Mouse (Mus musculus): Measurements from ENCODE around the gene 3425401B19Rik. TPM values are rescaled to one million over a fixed set of nuclear protein-coding genes. Genes with fewer than 3 reads are reported as not detected.

Gene 3425401B19Rik
- polyA plus RNA-seq, 2 experiments, result not detected

GRCm38 (mm10) chr14:32634015-32634682 lies 50.9 kb downstream of the 3425401B19Rik start:
- H3K9me3 ChIP-seq (ENCODE audit: control insufficient read depth, low read length), result no peaks in the 10 kb centered on the region
- no peaks in the 10 kb centered on the region for H3K36me3 ChIP-seq (replicated peaks; ENCODE audit: control insufficient read depth, insufficient read depth, low read depth)
- no peak for DNase-seq (ENCODE audit: low read depth in 3 of 3, low spot score in 3 of 3)
- no peaks in the 10 kb centered on the region for H3K27me3 ChIP-seq (ENCODE audit: control insufficient read depth, insufficient read depth, low read length)
- no peak overlapping the region for H3K27ac ChIP-seq
- H3K4me3 ChIP-seq (ENCODE audit: insufficient read depth in 1 of 2, low read depth in 2 of 2, low read length in 2 of 2), result no peak overlapping the region
- WGBS (ENCODE audit: insufficient replicate concordance), result 19% methylated on average over 10 of the region's 11 CpGs
- H3K4me2 ChIP-seq (ENCODE audit: low read depth), result no peak overlapping the region
- H3K9ac ChIP-seq (replicated peaks), result no peak overlapping the region
- ATAC-seq (ENCODE audit: insufficient read depth), result no peak
- TF ChIP-seq CTCF (IDR thresholded peaks at IDR 0.05; ENCODE audit: low read depth), result no peak
- TF ChIP-seq EP300 (IDR thresholded peaks at IDR 0.05; ENCODE audit: low read depth), result no peak
- H3K4me1 ChIP-seq (replicated peaks; ENCODE audit: control insufficient read depth in 2 of 2, insufficient read depth in 2 of 2, low read length in 1 of 2), result no peaks in the 10 kb centered on the region

GRCm38 (mm10) chr14:32632908-32633600 lies 52.0 kb downstream of the 3425401B19Rik start:
- H3K4me3 ChIP-seq (ENCODE audit: insufficient read depth in 1 of 2, low read depth in 2 of 2, low read length in 2 of 2), result no peak overlapping the region
- H3K9me3 ChIP-seq (ENCODE audit: control insufficient read depth, low read length), result no peaks in the 10 kb centered on the region
- TF ChIP-seq EP300 (IDR thresholded peaks at IDR 0.05; ENCODE audit: low read depth) (no peak), CTCF (IDR thresholded peaks at IDR 0.05; ENCODE audit: low read depth) (no peak)
- no peaks in the 10 kb centered on the region for H3K4me1 ChIP-seq (replicated peaks; ENCODE audit: control insufficient read depth in 2 of 2, insufficient read depth in 2 of 2, low read length in 1 of 2)
- no peak for DNase-seq (ENCODE audit: low read depth in 3 of 3, low spot score in 3 of 3)
- ATAC-seq (ENCODE audit: insufficient read depth), result no peak
- no peak overlapping the region for H3K9ac ChIP-seq (replicated peaks)
- H3K4me2 ChIP-seq (ENCODE audit: low read depth), result no peak overlapping the region
- 49% methylated on average over 6 of the region's 6 CpGs for WGBS (ENCODE audit: insufficient replicate concordance)
- H3K27ac ChIP-seq, result no peak overlapping the region
- H3K36me3 ChIP-seq (replicated peaks; ENCODE audit: control insufficient read depth, insufficient read depth, low read depth), result no peaks in the 10 kb centered on the region
- no peaks in the 10 kb centered on the region for H3K27me3 ChIP-seq (ENCODE audit: control insufficient read depth, insufficient read depth, low read length)

- H3K4me2 ChIP-seq (ENCODE audit: low read depth), result no peak overlapping the region
- no peak overlapping the region for H3K9ac ChIP-seq (replicated peaks)
- no peaks in the 10 kb centered on the region for H3K27me3 ChIP-seq (ENCODE audit: control insufficient read depth, insufficient read depth, low read length)
- no peaks in the 10 kb centered on the region for H3K4me1 ChIP-seq (replicated peaks; ENCODE audit: control insufficient read depth in 2 of 2, insufficient read depth in 2 of 2, low read length in 1 of 2)
- H3K9me3 ChIP-seq (ENCODE audit: control insufficient read depth, low read length), result no peaks in the 10 kb centered on the region
- TF ChIP-seq CTCF (IDR thresholded peaks at IDR 0.05; ENCODE audit: low read depth), result peak; percentile 35
- TF ChIP-seq EP300 (IDR thresholded peaks at IDR 0.05; ENCODE audit: low read depth), result no peak
- no peak overlapping the region for H3K27ac ChIP-seq
- ATAC-seq (ENCODE audit: insufficient read depth) (no peak), DNase-seq (ENCODE audit: low read depth in 3 of 3, low spot score in 3 of 3) (no peak)
- WGBS (ENCODE audit: insufficient replicate concordance), result 24% methylated on average over 10 of the region's 10 CpGs
- no peak overlapping the region for H3K4me3 ChIP-seq (ENCODE audit: insufficient read depth in 1 of 2, low read depth in 2 of 2, low read length in 2 of 2)
- no peaks in the 10 kb centered on the region for H3K36me3 ChIP-seq (replicated peaks; ENCODE audit: control insufficient read depth, insufficient read depth, low read depth)
These were observed 56.5 kb downstream of the 3425401B19Rik start for GRCm38 (mm10) chr14:32628584-32628983.

GRCm38 (mm10) chr14:32627271-32627670 lies 57.8 kb downstream of the 3425401B19Rik start:
- TF ChIP-seq CTCF (IDR thresholded peaks at IDR 0.05; ENCODE audit: low read depth), result no peak
- TF ChIP-seq EP300 (IDR thresholded peaks at IDR 0.05; ENCODE audit: low read depth), result no peak
- Histone ChIP-seq H3K9ac (replicated peaks) (no peak overlapping the region), H3K4me3 (ENCODE audit: insufficient read depth in 1 of 2, low read depth in 2 of 2, low read length in 2 of 2) (no peak overlapping the region), H3K27ac (no peak overlapping the region), H3K36me3 (replicated peaks; ENCODE audit: control insufficient read depth, insufficient read depth, low read depth) (no peaks in the 10 kb centered on the region), H3K4me1 (replicated peaks; ENCODE audit: control insufficient read depth in 2 of 2, insufficient read depth in 2 of 2, low read length in 1 of 2) (no peaks in the 10 kb centered on the region), H3K9me3 (ENCODE audit: control insufficient read depth, low read length) (no peaks in the 10 kb centered on the region), H3K4me2 (ENCODE audit: low read depth) (no peak overlapping the region), H3K27me3 (ENCODE audit: control insufficient read depth, insufficient read depth, low read length) (no peaks in the 10 kb centered on the region)
- WGBS (ENCODE audit: insufficient replicate concordance), result 30% methylated on average over 2 of the region's 2 CpGs
- ATAC-seq (ENCODE audit: insufficient read depth) (no peak), DNase-seq (ENCODE audit: low read depth in 3 of 3, low spot score in 3 of 3) (no peak)

- Histone ChIP-seq H3K4me3 (ENCODE audit: insufficient read depth in 1 of 2, low read depth in 2 of 2, low read length in 2 of 2) (no peak overlapping the region), H3K4me1 (replicated peaks; ENCODE audit: control insufficient read depth in 2 of 2, insufficient read depth in 2 of 2, low read length in 1 of 2) (no peaks in the 10 kb centered on the region), H3K9me3 (ENCODE audit: control insufficient read depth, low read length) (no peaks in the 10 kb centered on the region), H3K4me2 (ENCODE audit: low read depth) (no peak overlapping the region), H3K9ac (replicated peaks) (no peak overlapping the region), H3K36me3 (replicated peaks; ENCODE audit: control insufficient read depth, insufficient read depth, low read depth) (no peaks in the 10 kb centered on the region), H3K27me3 (ENCODE audit: control insufficient read depth, insufficient read depth, low read length) (no peaks in the 10 kb centered on the region), H3K27ac (no peak overlapping the region)
- TF ChIP-seq EP300 (IDR thresholded peaks at IDR 0.05; ENCODE audit: low read depth) (no peak), CTCF (IDR thresholded peaks at IDR 0.05; ENCODE audit: low read depth) (no peak)
- no peak for ATAC-seq (ENCODE audit: insufficient read depth)
- no peak for DNase-seq (ENCODE audit: low read depth in 3 of 3, low spot score in 3 of 3)
- whole genome bisulfite sequencing (ENCODE audit: insufficient replicate concordance), result 53% methylated on average over 7 of the region's 7 CpGs
These were observed 60.3 kb downstream of the 3425401B19Rik start for GRCm38 (mm10) chr14:32624811-32625210.

Measured in liver, embryonic 14.5 days (tissue).